Mouse (Mus musculus) heart, embryonic 13.5 days (tissue): ENCODE results near the gene Klrd1. TPM values are rescaled to one million over a fixed set of nuclear protein-coding genes. Genes with fewer than 3 reads are reported as not detected.
"Not testable (repeated sequence)": the region's sequence is repeated elsewhere in the genome, so short reads cannot be mapped to it uniquely, and the experiment has no call there.

Source experiments
- ATAC-seq: fragments of 200-750 bp; cut with Nextera tagmentation; 2 replicates; pipeline ENCODE4 v1.8.0; 2017; ENCODE audit warnings: moderate TSS enrichment; ENCODE audit not compliant: insufficient number of reproducible peaks, low FRiP score, low TSS enrichment; ENCODE audit errors: extremely low read depth
- H3K27ac ChIP-seq: fragments of 300-500 bp; sonication (generic); replicated peaks from 2 replicates; pipeline ENCODE4 v1.5.1; 2015; ENCODE audit warnings: moderate library complexity, mild to moderate bottlenecking, inconsistent platforms
- H3K27me3 ChIP-seq: fragments of 300-500 bp; sonication (generic); replicated peaks from 2 replicates; pipeline ENCODE4 v1.6.1; 2015; ENCODE audit warnings: mild to moderate bottlenecking, inconsistent platforms
- H3K36me3 ChIP-seq: fragments of 300-500 bp; sonication (generic); 2 replicates; pipeline ENCODE4 v1.6.1; 2015; ENCODE audit warnings: mild to moderate bottlenecking, inconsistent platforms
- H3K4me1 ChIP-seq: fragments of 300-500 bp; sonication (generic); 2 replicates; pipeline ENCODE4 v1.6.1; 2015; ENCODE audit warnings: inconsistent platforms
- H3K4me2 ChIP-seq: fragments of 300-500 bp; sonication (generic); 2 replicates; pipeline ENCODE4 v1.6.1; 2015; ENCODE audit warnings: inconsistent platforms, mild to moderate bottlenecking, moderate library complexity
- H3K4me3 ChIP-seq: fragments of 300-500 bp; sonication (generic); 2 replicates; pipeline ENCODE4 v1.5.1; 2015; ENCODE audit warnings: moderate library complexity, mild to moderate bottlenecking, inconsistent platforms
- H3K9ac ChIP-seq: fragments of 300-500 bp; sonication (generic); 2 replicates; pipeline ENCODE4 v1.6.1; 2015; ENCODE audit warnings: inconsistent platforms, mild to moderate bottlenecking, moderate library complexity
- H3K9me3 ChIP-seq: fragments of 300-500 bp; sonication (generic); 2 replicates; pipeline ENCODE4 v1.6.1; 2016; ENCODE audit warnings: inconsistent platforms
- WGBS: fragments of 180-500 bp; shearing (Covaris S2); methylation state at CpG from one replicate; pipeline ENCODE4 v1.1.7; 2015; ENCODE audit warnings: mixed read lengths; 5-methylcytosine and 5-hydroxymethylcytosine counted together
- polyA plus RNA-seq: library from polyadenylated mRNA; unstranded; fragments of >200 nt; fragmentation: Nextera tagmentation; extraction: Ambion mirVana; gene quantifications from 2 replicates; pipeline ENCODE4 v1.2.1, GENCODE M21; 2015

The Klrd1 gene
- polyA plus RNA-seq, 1 experiment from 2014 or later: not detected

GRCm38 (mm10) chr6:129577605-129578004 lies 14.0 kb upstream of the Klrd1 start, which contains the start of gene Klre1:
Klre1 (plus strand) TSS chr6:129577905.
- Histone ChIP-seq H3K36me3 (no peaks in the 10 kb centered on the region), H3K9me3 (no peaks in the 10 kb centered on the region), H3K27me3 (no peaks in the 10 kb centered on the region), H3K4me3 (no peak within 1 kb of the TSS), H3K4me2 (no peak within 1 kb of the TSS), H3K9ac (no peak within 1 kb of the TSS), H3K27ac (no peak within 1 kb of the TSS), H3K4me1 (no peaks in the 10 kb centered on the region)
- WGBS: 94% methylated on average over 8 of the region's 8 CpGs
- no peak for ATAC-seq

DNA sequence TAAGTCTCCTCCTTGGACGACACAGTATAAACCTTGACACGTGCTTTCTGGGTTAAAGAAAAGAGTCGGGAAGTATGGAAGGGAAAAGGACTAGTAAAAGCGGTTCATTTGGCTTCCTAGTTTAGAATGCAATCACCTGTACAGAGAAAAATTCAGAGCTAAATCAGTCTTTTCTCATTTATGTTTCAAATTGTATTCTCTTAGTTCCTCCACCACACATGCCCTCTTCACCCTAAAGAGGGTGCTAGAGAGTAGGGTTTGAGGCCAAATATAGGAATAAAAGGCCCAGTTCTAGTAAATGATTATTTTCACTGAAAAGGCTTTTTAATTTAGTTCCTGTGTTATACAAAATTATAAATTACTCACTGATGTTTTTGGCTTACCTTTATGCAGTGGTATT lies 10.3 kb upstream of the Klrd1 start:
- H3K4me1 ChIP-seq: no peaks in the 10 kb centered on the region

GRCm38 (mm10) chr6:129581896-129582295 lies 9.7 kb upstream of the Klrd1 start:
- no peaks in the 10 kb centered on the region for H3K9me3 ChIP-seq
- H3K27me3 ChIP-seq: no peaks in the 10 kb centered on the region
- no peaks in the 10 kb centered on the region for H3K4me1 ChIP-seq
- no peaks in the 10 kb centered on the region for H3K36me3 ChIP-seq
- H3K9ac ChIP-seq: no peak overlapping the region
- H3K4me2 ChIP-seq: no peak overlapping the region
- no peak for ATAC-seq
- H3K4me3 ChIP-seq: no peak overlapping the region
- no peak overlapping the region for H3K27ac ChIP-seq
- WGBS: 52% methylated on average over 4 of the region's 4 CpGs

More for the DNA sequence above, 10.3 kb upstream of the Klrd1 start:
- H3K9me3 ChIP-seq: no peaks in the 10 kb centered on the region
- H3K9ac ChIP-seq: no peak overlapping the region
- H3K4me3 ChIP-seq: no peak overlapping the region
- no peak for ATAC-seq
- H3K36me3 ChIP-seq: no peaks in the 10 kb centered on the region
- H3K27me3 ChIP-seq: no peaks in the 10 kb centered on the region
- 51% methylated on average over 4 of the region's 4 CpGs for WGBS
- H3K27ac ChIP-seq: no peak overlapping the region
- no peak overlapping the region for H3K4me2 ChIP-seq

DNA sequence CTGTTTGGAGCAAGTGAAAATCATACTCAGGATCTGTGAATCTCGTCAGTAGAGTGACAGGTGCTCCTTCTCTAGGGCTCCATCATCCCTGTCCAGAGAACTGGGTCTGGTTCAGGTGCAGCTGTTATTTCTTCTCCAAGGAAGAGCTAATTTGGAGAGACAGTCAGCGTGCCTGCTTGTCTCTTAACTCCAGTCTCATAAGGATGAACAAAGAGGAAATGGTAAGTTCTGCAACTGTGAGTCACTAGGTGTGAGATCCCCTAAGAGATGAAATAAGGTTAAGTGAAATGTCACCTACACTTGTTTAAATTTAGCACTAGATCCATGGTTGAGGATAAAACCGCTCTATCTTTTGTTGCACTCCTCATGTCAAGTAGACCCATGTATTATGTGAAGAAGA lies 8.6 kb upstream of the Klrd1 start:
- Histone ChIP-seq H3K4me2 (no peak overlapping the region), H3K4me1 (no peaks in the 10 kb centered on the region), H3K27ac (no peak overlapping the region), H3K27me3 (no peaks in the 10 kb centered on the region), H3K36me3 (no peaks in the 10 kb centered on the region), H3K4me3 (no peak overlapping the region), H3K9ac (no peak overlapping the region), H3K9me3 (no peaks in the 10 kb centered on the region)
- no peak for ATAC-seq
- 59% methylated on average over 3 of the region's 3 CpGs for WGBS

GRCm38 (mm10) chr6:129608372-129608771 lies 16.8 kb downstream of the Klrd1 start:
- Histone ChIP-seq H3K4me1 (no peaks in the 10 kb centered on the region), H3K9me3 (no peaks in the 10 kb centered on the region)
- no peak for ATAC-seq

GRCm38 (mm10) chr6:129623735-129624134 lies 32.2 kb downstream of the Klrd1 start, which contains the start of gene Klrk1:
Klrk1 (minus strand) TSS chr6:129623864.
- Histone ChIP-seq H3K4me1 (no peaks in the 10 kb centered on the region), H3K27ac (no peak within 1 kb of the TSS), H3K9me3 (no peaks in the 10 kb centered on the region), H3K27me3 (no peaks in the 10 kb centered on the region), H3K36me3 (no peaks in the 10 kb centered on the region), H3K4me2 (no peak within 1 kb of the TSS), H3K4me3 (no peak within 1 kb of the TSS), H3K9ac (no peak within 1 kb of the TSS)
- 67% methylated on average over 4 of the region's 4 CpGs for WGBS
- no peak for ATAC-seq

More at GRCm38 (mm10) chr6:129608372-129608771, 16.8 kb downstream of the Klrd1 start:
- Histone ChIP-seq H3K9ac (no peak overlapping the region), H3K4me2 (no peak overlapping the region), H3K27me3 (no peaks in the 10 kb centered on the region), H3K36me3 (no peaks in the 10 kb centered on the region), H3K4me3 (no peak overlapping the region), H3K27ac (no peak overlapping the region)

GRCm38 (mm10) chr6:129631046-129631445 lies 39.5 kb downstream of the Klrd1 start:
- not testable (repeated sequence) for H3K9me3 ChIP-seq, H3K4me1 ChIP-seq, H3K27ac ChIP-seq, H3K9ac ChIP-seq, H3K4me2 ChIP-seq, H3K36me3 ChIP-seq, H3K4me3 ChIP-seq, ATAC-seq, H3K27me3 ChIP-seq
- WGBS: 72% methylated on average over 2 of the region's 2 CpGs

- H3K4me2 ChIP-seq, H3K9ac ChIP-seq, H3K4me3 ChIP-seq, H3K4me1 ChIP-seq, ATAC-seq, H3K27ac ChIP-seq, H3K36me3 ChIP-seq, H3K27me3 ChIP-seq, H3K9me3 ChIP-seq: not testable (repeated sequence)
- WGBS: 65% methylated on average over 3 of the region's 3 CpGs
These were observed 51.7 kb downstream of the Klrd1 start, which contains the start of gene Klrc3 for GRCm38 (mm10) chr6:129643237-129643636. Klrc3 (minus strand) TSS chr6:129643337.

DNA sequence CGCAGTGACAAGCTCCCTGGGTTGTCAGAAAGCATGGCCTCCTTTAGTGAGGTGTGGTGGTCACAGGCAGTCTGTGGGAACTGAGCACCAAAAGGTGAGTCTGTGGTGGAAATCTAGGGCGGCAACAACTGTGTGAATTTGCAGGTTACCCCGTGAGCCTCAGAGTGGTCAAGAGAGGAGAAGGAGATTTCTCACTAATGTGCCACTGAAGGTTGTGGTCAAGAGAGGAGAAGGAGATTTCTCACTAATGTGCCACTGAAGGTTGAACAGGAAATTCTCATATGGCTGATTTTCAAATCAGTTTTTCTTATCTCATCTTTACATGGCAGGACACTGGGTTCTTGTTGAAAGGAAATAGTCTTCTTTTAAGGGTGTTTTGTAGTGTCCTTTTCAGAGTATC lies 52.5 kb downstream of the Klrd1 start:
- not testable (repeated sequence) for H3K4me1 ChIP-seq, H3K27ac ChIP-seq, H3K36me3 ChIP-seq, H3K27me3 ChIP-seq, ATAC-seq, H3K4me3 ChIP-seq, H3K9ac ChIP-seq, H3K9me3 ChIP-seq, H3K4me2 ChIP-seq
- WGBS: 100% methylated on average over 2 of the region's 3 CpGs

Other genes starting within 250 kb of the Klrd1 start
- 0.66 and 0.86 TPM in 2 replicates for gene Clec12a, start 249.1 kb upstream of the Klrd1 start, polyA plus RNA-seq
- 0.15 and 0.32 TPM in 2 replicates for gene Clec12b, start 205.9 kb upstream of the Klrd1 start, polyA plus RNA-seq
- 5.9 and 9.6 TPM in 2 replicates for gene Clec1b, start 194.5 kb upstream of the Klrd1 start, polyA plus RNA-seq
- 0.20 and 0.35 TPM in 2 replicates for gene Clec9a, start 182.9 kb upstream of the Klrd1 start, polyA plus RNA-seq
- gene Clec1a, start 139.8 kb upstream of the Klrd1 start, polyA plus RNA-seq: 3.0 and 3.2 TPM in 2 replicates
- 0.29 and 0.48 TPM in 2 replicates for gene Olr1, start 84.6 kb upstream of the Klrd1 start, polyA plus RNA-seq
- gene Tmem52b, start 79.2 kb upstream of the Klrd1 start, polyA plus RNA-seq: 0.12 TPM in 1 of 2 replicates, not detected in the other
- gene Gabarapl1, start 58.6 kb upstream of the Klrd1 start, polyA plus RNA-seq: 40.3 and 41.3 TPM in 2 replicates
- gene Klre1, start 13.9 kb upstream of the Klrd1 start, polyA plus RNA-seq: not detected in 2 replicates
- gene Klrk1, start 32.1 kb downstream of the Klrd1 start, polyA plus RNA-seq: 0.04 TPM in 1 of 2 replicates, not detected in the other
- gene Klrc3, start 51.6 kb downstream of the Klrd1 start, polyA plus RNA-seq: not detected in 2 replicates
- not detected in 2 replicates for gene Klrc2, start 68.9 kb downstream of the Klrd1 start, polyA plus RNA-seq
- gene Klrc1, start 87.2 kb downstream of the Klrd1 start, polyA plus RNA-seq: not detected in 2 replicates
- not detected in 2 replicates for gene Klri1, start 125.3 kb downstream of the Klrd1 start, polyA plus RNA-seq
- not detected in 2 replicates for gene Klri2, start 148.7 kb downstream of the Klrd1 start, polyA plus RNA-seq
- not detected in 2 replicates for gene Gm156, start 192.5 kb downstream of the Klrd1 start, polyA plus RNA-seq